Mouse (Mus musculus): ENCODE data around the gene Pradc1. TPM values are rescaled to one million over a fixed set of nuclear protein-coding genes. Genes with fewer than 3 reads are reported as not detected.

Pradc1 gene
- polyA plus RNA-seq (2012; rRNA removed) (27.6 and 30.0 TPM in 2 replicates), polyA plus RNA-seq (2014; fragmentation: Nextera tagmentation; extraction: Ambion mirVana) (26.8 and 29.6 TPM in 2 replicates)

DNA sequence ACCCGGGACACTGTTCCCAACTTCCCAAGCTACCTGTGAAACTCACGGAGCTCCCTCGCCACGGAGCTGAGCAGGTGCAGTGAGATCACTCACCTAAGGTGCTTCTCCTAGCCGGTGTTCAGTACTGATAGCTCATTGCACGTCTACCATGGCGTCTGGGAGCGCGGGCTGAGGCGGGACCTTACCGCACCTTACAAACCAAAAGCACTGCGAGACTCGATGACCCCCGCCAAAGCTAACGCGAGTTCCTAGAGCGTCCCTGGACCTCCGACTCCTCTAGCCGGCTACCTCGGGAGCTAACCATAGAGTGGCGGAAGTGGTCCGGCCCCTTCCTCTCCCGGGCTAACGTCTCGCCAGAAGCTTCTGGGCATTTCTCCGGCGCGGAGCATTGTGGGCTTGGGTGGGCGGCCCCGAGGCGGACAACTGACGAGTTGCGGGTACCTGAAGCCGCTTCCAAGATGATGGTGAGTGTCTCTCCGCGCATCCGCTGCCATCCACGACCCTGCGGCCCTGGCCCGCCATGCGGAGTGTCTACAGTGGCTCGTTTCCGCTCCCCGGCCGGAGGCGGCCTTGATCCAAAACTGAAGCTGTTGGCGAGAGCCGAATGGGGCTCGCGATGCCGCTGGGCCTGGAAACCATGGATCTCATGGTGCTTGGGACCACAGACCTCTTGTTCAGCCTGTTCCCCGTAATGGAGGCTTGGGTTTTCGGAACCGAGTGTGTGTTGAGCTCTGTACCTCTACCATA, at the start of gene Pradc1:
Pradc1 (minus strand) TSS at position 307 of the 747 bp plus-strand sequence.
- H3K9ac ChIP-seq (ENCODE audit: low read depth, low read length, severe bottlenecking) = peak within 1 kb of the TSS; percentile 84
- H3K4me1 ChIP-seq (ENCODE audit: control insufficient read depth, insufficient read depth, low read length) = peaks cover 25% of the 10 kb centered on the region
- H3K4me3 ChIP-seq (replicated peaks; ENCODE audit: low read length) = peak within 1 kb of the TSS; percentile 80
- peak within 1 kb of the TSS; percentile 93 for H3K27ac ChIP-seq (replicated peaks; ENCODE audit: low read depth, low read length)
- no peaks in the 10 kb centered on the region for H3K27me3 ChIP-seq (ENCODE audit: control insufficient read depth, insufficient read depth, low read length)
- H3K36me3 ChIP-seq (ENCODE audit: control insufficient read depth, insufficient read depth, low read length) = peaks cover 7% of the 10 kb centered on the region
- peak; percentile 94; the same call in 1 of the 2 replicates for TF ChIP-seq POLR2A (IDR thresholded peaks at IDR 0.05; ENCODE audit: borderline replicate concordance, extremely low read depth, insufficient read depth, insufficient read length)
- DNase-seq (ENCODE audit: low spot score) = peak; percentile 99
- ATAC-seq (ENCODE audit: low FRiP score, low read depth) = peak; percentile 91
- under 1% methylated on average over 52 of the region's 54 CpGs for WGBS
- H3K4me2 ChIP-seq (replicated peaks; ENCODE audit: low read depth, low read length, severe bottlenecking) = peak within 1 kb of the TSS; percentile 96
- no peaks in the 10 kb centered on the region for H3K9me3 ChIP-seq (ENCODE audit: control insufficient read depth, low read length)

DNA sequence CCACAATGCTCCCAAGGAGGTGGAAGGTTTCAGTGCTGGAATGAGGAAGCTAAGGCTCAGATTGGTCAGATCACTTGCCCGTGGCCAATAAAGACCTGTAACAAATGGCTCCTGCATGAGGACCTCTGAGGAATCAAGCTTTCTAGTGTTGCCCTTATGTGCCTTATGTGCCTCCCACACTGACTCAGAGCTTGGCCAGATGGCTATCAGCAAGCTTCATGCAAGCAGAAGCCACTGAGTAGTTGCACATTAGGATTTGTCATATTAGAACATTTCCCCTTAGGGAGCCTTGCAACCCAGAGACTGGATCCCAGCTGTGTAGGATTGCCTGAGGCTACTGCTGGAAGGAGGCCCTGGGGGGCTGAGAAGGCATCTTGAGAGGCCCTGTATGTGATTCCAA, 48.6 kb upstream of the Pradc1 start:
- TF ChIP-seq POLR2A (IDR thresholded peaks at IDR 0.05; ENCODE audit: borderline replicate concordance, extremely low read depth, insufficient read depth, insufficient read length) = no peak

DNA sequence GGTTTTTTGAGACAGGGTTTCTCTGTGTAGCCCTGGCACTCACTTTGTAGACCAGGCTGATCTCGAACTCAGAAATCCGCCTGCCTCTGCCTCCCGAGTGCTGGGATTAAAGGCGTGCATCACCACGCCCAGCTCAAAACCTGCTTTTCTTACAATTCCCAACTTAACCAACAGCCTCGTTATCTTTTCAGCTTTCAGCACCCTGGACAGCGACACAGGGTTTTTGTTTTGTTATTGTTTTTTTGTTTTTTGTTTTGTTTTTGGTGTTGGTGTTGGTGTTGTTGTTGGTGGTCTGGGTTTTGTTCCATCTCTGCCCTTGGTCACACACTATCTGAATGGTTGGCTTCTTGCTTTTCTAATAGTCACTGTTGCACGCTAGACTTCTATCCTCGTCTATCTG, 46.4 kb upstream of the Pradc1 start:
- Histone ChIP-seq H3K4me3 (replicated peaks; ENCODE audit: low read length) (no peak overlapping the region), H3K27me3 (ENCODE audit: control insufficient read depth, insufficient read depth, low read length) (no peaks in the 10 kb centered on the region), H3K9me3 (ENCODE audit: control insufficient read depth, low read length) (no peaks in the 10 kb centered on the region), H3K4me1 (ENCODE audit: control insufficient read depth, insufficient read depth, low read length) (peaks cover 5% of the 10 kb centered on the region; the same call in 1 of the 2 replicates), H3K36me3 (ENCODE audit: control insufficient read depth, insufficient read depth, low read length) (no peaks in the 10 kb centered on the region), H3K9ac (ENCODE audit: low read depth, low read length, severe bottlenecking) (no peak overlapping the region), H3K4me2 (replicated peaks; ENCODE audit: low read depth, low read length, severe bottlenecking) (no peak overlapping the region), H3K27ac (replicated peaks; ENCODE audit: low read depth, low read length) (no peak overlapping the region)
- DNase-seq (ENCODE audit: low spot score) = no peak
- no peak for ATAC-seq (ENCODE audit: low FRiP score, low read depth)
- TF ChIP-seq POLR2A (IDR thresholded peaks at IDR 0.05; ENCODE audit: borderline replicate concordance, extremely low read depth, insufficient read depth, insufficient read length) = no peak
- WGBS = 61% methylated on average over 9 of the region's 9 CpGs

More for the DNA sequence above, 48.6 kb upstream of the Pradc1 start:
- Histone ChIP-seq H3K27me3 (ENCODE audit: control insufficient read depth, insufficient read depth, low read length) (peaks cover 7% of the 10 kb centered on the region; the same call in 1 of the 2 replicates), H3K9ac (ENCODE audit: low read depth, low read length, severe bottlenecking) (no peak overlapping the region), H3K9me3 (ENCODE audit: control insufficient read depth, low read length) (no peaks in the 10 kb centered on the region), H3K27ac (replicated peaks; ENCODE audit: low read depth, low read length) (no peak overlapping the region), H3K4me1 (ENCODE audit: control insufficient read depth, insufficient read depth, low read length) (peaks cover 6% of the 10 kb centered on the region; the same call in 1 of the 2 replicates), H3K36me3 (ENCODE audit: control insufficient read depth, insufficient read depth, low read length) (no peaks in the 10 kb centered on the region), H3K4me3 (replicated peaks; ENCODE audit: low read length) (no peak overlapping the region), H3K4me2 (replicated peaks; ENCODE audit: low read depth, low read length, severe bottlenecking) (no peak overlapping the region)
- DNase-seq (ENCODE audit: low spot score) (no peak), ATAC-seq (ENCODE audit: low FRiP score, low read depth) (no peak)
- 50% methylated on average over 1 of the region's 1 CpGs for WGBS

DNA sequence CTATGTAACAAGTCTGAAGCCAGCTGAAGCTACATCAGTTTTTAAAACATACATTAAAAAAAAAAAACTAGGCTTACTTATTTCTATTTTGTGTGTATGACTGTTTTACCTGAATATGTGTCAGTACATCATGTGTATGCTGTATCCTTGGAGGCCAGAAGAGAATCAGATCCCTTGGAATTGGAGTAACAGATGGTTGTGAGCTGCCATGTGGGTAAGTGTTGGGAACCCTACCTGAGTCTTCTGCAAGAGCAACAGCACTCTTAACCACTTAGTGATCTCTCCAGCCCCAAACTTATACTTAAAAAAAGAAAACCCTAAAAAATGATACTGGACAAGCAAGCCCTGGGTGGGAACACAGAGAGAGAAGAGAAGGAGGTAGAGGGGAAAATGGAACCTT, 45.2 kb upstream of the Pradc1 start:
- H3K27ac ChIP-seq (replicated peaks; ENCODE audit: low read depth, low read length) = no peak overlapping the region
- no peak for DNase-seq (ENCODE audit: low spot score)
- no peaks in the 10 kb centered on the region for H3K9me3 ChIP-seq (ENCODE audit: control insufficient read depth, low read length)
- no peaks in the 10 kb centered on the region; the same call in 1 of the 2 replicates for H3K4me1 ChIP-seq (ENCODE audit: control insufficient read depth, insufficient read depth, low read length)
- TF ChIP-seq POLR2A (IDR thresholded peaks at IDR 0.05; ENCODE audit: borderline replicate concordance, extremely low read depth, insufficient read depth, insufficient read length) = no peak
- no peaks in the 10 kb centered on the region for H3K27me3 ChIP-seq (ENCODE audit: control insufficient read depth, insufficient read depth, low read length)
- ATAC-seq (ENCODE audit: low FRiP score, low read depth) = no peak
- no peak overlapping the region for H3K9ac ChIP-seq (ENCODE audit: low read depth, low read length, severe bottlenecking)
- no peak overlapping the region for H3K4me2 ChIP-seq (replicated peaks; ENCODE audit: low read depth, low read length, severe bottlenecking)
- H3K36me3 ChIP-seq (ENCODE audit: control insufficient read depth, insufficient read depth, low read length) = no peaks in the 10 kb centered on the region
- no peak overlapping the region for H3K4me3 ChIP-seq (replicated peaks; ENCODE audit: low read length)

DNA sequence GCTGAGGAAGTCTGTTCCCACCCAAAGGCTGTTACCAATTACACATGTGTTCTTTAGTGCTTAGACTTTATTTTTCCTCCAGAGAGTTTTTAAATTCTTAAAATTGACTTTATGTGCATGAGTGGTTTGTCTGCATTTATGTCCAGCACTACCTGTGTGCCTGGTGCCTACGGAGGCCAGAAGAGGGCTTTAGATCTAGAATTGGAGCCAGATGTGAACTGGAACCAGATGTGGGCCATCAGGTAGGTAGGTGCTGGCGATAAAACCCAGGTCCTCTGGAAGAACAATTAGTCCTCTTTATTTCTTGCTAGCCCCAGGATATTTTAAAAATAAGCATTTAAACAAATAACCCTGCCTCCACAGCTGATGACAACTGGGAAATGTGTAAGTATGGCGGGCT, 39.8 kb upstream of the Pradc1 start:
- Histone ChIP-seq H3K9ac (ENCODE audit: low read depth, low read length, severe bottlenecking) (no peak overlapping the region), H3K9me3 (ENCODE audit: control insufficient read depth, low read length) (no peaks in the 10 kb centered on the region), H3K4me1 (ENCODE audit: control insufficient read depth, insufficient read depth, low read length) (no peaks in the 10 kb centered on the region; the same call in 1 of the 2 replicates), H3K4me2 (replicated peaks; ENCODE audit: low read depth, low read length, severe bottlenecking) (no peak overlapping the region), H3K27me3 (ENCODE audit: control insufficient read depth, insufficient read depth, low read length) (no peaks in the 10 kb centered on the region), H3K4me3 (replicated peaks; ENCODE audit: low read length) (no peak overlapping the region), H3K27ac (replicated peaks; ENCODE audit: low read depth, low read length) (no peak overlapping the region), H3K36me3 (ENCODE audit: control insufficient read depth, insufficient read depth, low read length) (no peaks in the 10 kb centered on the region)
- DNase-seq (ENCODE audit: low spot score) (peak; percentile 15), ATAC-seq (ENCODE audit: low FRiP score, low read depth) (no peak; the same call in 1 of the 2 replicates)
- 21% methylated on average over 3 of the region's 3 CpGs for WGBS
- no peak for TF ChIP-seq POLR2A (IDR thresholded peaks at IDR 0.05; ENCODE audit: borderline replicate concordance, extremely low read depth, insufficient read depth, insufficient read length)
